Mouse (Mus musculus): ENCODE data around the gene Nfib. TPM values are rescaled to one million over a fixed set of nuclear protein-coding genes. Genes with fewer than 3 reads are reported as not detected.

The Nfib gene
- polyA plus RNA-seq, 1 experiment from 2014 or later, result 39.8 TPM

- no peak overlapping the region for H3K9ac ChIP-seq (replicated peaks)
- H3K9me3 ChIP-seq, result no peaks in the 10 kb centered on the region
- peak overlapping the region; percentile 86 for H3K27ac ChIP-seq (replicated peaks)
- H3K4me3 ChIP-seq, result no peak overlapping the region
- 4% methylated on average over 17 of the region's 17 CpGs for WGBS
- peak; percentile 81 for ATAC-seq (ENCODE audit: low FRiP score, low read depth)
- H3K27me3 ChIP-seq, result 0 out of 2 replicates have a peak, but pooled peaks cover 3% of the 10 kb centered on the region
- peaks cover 39% of the 10 kb centered on the region for H3K4me1 ChIP-seq
- peak overlapping the region; percentile 36 for H3K4me2 ChIP-seq (replicated peaks)
- H3K36me3 ChIP-seq, result peaks cover 3% of the 10 kb centered on the region; the same call in 1 of the 2 replicates
Measured at GRCm38 (mm10) chr4:82304148-82304871, 401.2 kb downstream of the Nfib start.

- Histone ChIP-seq H3K4me1 (peaks cover 39% of the 10 kb centered on the region), H3K4me3 (no peak overlapping the region), H3K36me3 (peaks cover 3% of the 10 kb centered on the region; the same call in 1 of the 2 replicates), H3K9ac (replicated peaks) (no peak overlapping the region), H3K27me3 (0 out of 2 replicates have a peak, but pooled peaks cover 3% of the 10 kb centered on the region), H3K9me3 (no peaks in the 10 kb centered on the region), H3K4me2 (replicated peaks) (0 out of 2 replicates have a peak overlapping the region, but pooled peaks have one; percentile 36), H3K27ac (replicated peaks) (peak overlapping the region; percentile 86)
- peak; percentile 50 for ATAC-seq (ENCODE audit: low FRiP score, low read depth)
- 42% methylated on average over 3 of the region's 3 CpGs for WGBS
Measured at GRCm38 (mm10) chr4:82303362-82303900, 402.1 kb downstream of the Nfib start.

DNA sequence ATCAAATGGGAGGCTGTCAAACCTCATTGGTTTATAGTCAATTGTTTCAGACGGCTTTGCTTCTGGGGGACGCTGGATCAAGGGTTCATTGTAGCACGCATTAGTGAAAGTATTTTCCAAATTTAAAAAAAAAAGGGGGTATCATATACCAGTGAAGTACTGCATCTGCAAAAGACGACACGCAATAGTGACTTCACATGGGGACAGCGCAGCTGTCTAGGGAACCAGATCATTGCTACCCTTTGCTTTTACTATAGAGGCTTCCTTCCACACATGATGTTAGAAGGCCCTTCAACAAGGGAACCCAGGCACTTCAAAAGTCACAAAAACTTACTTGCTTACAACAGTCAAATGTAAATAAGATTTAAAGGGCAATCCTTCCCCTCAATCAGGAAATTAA, 402.6 kb downstream of the Nfib start:
- 0 out of 2 replicates have a peak overlapping the region, but pooled peaks have one; percentile 42 for H3K27ac ChIP-seq (replicated peaks)
- H3K9me3 ChIP-seq, result no peaks in the 10 kb centered on the region
- peaks cover under 1% of the 10 kb centered on the region; the same call in 1 of the 2 replicates for H3K36me3 ChIP-seq
- WGBS, result 58% methylated on average over 6 of the region's 6 CpGs
- H3K27me3 ChIP-seq, result 0 out of 2 replicates have a peak, but pooled peaks cover 3% of the 10 kb centered on the region
- no peak overlapping the region for H3K4me3 ChIP-seq
- ATAC-seq (ENCODE audit: low FRiP score, low read depth), result no peak
- H3K4me1 ChIP-seq, result peaks cover 39% of the 10 kb centered on the region
- no peak overlapping the region for H3K4me2 ChIP-seq (replicated peaks)
- H3K9ac ChIP-seq (replicated peaks), result no peak overlapping the region

DNA sequence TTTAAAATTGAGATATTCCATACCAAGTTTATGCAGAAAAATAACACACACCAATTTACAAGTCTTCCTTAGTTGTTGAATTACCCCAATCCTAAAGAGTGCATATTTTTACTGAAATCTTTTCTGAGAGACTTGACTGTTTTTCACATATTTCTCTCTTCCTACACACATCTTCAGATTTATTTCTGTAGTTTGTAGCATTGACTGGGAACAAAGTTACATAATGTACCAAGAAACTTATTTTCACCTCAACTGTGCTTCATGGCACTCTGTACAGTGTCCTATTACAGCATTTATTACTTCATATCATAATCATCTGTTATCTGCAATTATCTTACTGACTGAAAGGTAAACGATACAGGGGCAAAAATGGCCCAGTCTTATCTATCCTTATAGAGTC, 406.9 kb downstream of the Nfib start:
- WGBS, result 89% methylated on average over 1 of the region's 1 CpGs
- Histone ChIP-seq H3K4me2 (replicated peaks) (no peak overlapping the region), H3K4me1 (peaks cover 17% of the 10 kb centered on the region)

DNA sequence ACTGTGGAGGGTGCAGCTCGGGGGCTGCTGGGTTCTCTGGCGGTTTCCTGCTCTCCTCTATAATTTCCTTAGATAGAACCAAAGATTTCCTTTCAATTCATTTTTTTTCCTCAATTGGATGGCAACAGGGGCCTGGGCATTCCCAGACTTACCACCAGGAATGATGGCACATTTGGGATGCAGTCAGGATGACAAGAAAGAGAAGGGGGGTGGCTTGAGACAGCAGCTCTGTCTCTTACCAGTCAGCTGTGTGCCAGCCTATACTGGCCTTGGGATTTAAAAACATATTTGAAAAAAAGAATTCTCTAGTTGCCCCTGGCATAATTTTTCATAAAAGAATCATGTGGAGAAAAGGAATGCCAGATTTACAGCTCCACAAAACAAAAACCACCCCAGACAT, 408.0 kb downstream of the Nfib start:
- no peak overlapping the region for H3K9ac ChIP-seq (replicated peaks)
- H3K4me1 ChIP-seq, result peaks cover 12% of the 10 kb centered on the region
- no peaks in the 10 kb centered on the region for H3K9me3 ChIP-seq
- no peaks in the 10 kb centered on the region for H3K36me3 ChIP-seq
- H3K4me3 ChIP-seq, result no peak overlapping the region
- 86% methylated on average over 2 of the region's 2 CpGs for WGBS
- H3K4me2 ChIP-seq (replicated peaks), result no peak overlapping the region
- no peak overlapping the region for H3K27ac ChIP-seq (replicated peaks)
- ATAC-seq (ENCODE audit: low FRiP score, low read depth), result no peak
- H3K27me3 ChIP-seq, result no peaks in the 10 kb centered on the region

More for the DNA sequence above, 406.9 kb downstream of the Nfib start:
- Histone ChIP-seq H3K36me3 (no peaks in the 10 kb centered on the region), H3K27me3 (no peaks in the 10 kb centered on the region), H3K9me3 (no peaks in the 10 kb centered on the region), H3K4me3 (no peak overlapping the region), H3K9ac (replicated peaks) (no peak overlapping the region), H3K27ac (replicated peaks) (no peak overlapping the region)
- ATAC-seq (ENCODE audit: low FRiP score, low read depth), result no peak

- Histone ChIP-seq H3K9me3 (no peaks in the 10 kb centered on the region), H3K4me2 (replicated peaks) (no peak overlapping the region), H3K27ac (replicated peaks) (no peak overlapping the region), H3K9ac (replicated peaks) (no peak overlapping the region), H3K4me1 (peaks cover 24% of the 10 kb centered on the region), H3K36me3 (no peaks in the 10 kb centered on the region), H3K4me3 (no peak overlapping the region), H3K27me3 (no peaks in the 10 kb centered on the region)
- no peak for ATAC-seq (ENCODE audit: low FRiP score, low read depth)
- 56% methylated on average over 1 of the region's 1 CpGs for WGBS
Measured at GRCm38 (mm10) chr4:82294066-82294465, 411.5 kb downstream of the Nfib start.

DNA sequence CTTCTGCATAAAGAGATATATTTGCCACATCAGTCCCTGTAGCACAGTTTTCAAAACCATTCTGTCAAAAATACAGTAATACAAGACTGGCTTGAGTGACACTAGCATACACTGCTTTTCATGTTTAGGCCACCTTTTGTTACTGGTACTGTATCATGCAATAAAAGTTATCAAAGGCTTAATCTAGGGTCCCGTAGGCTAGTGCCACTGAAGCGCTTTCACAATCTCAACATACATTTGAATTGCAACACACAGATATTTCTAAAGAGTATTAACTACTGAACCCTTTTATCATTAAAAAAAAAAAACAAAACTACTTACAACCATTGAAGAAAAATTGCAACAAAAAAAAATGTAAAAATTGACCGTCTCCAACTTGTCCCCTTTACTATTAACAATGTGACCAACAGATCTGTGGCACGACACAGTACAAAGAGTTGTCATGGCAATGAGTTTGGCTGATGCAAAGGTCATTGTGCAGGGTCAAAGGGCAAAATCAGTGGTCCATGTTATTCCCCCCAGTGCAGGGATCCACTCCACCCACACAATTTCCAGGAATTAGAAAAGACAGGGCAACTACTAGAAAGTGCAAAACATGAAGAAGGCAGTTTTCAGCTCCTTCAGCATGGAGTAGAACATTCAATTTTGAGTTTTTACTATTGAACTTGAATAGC, 414.2 kb downstream of the Nfib start:
- H3K36me3 ChIP-seq, result no peaks in the 10 kb centered on the region
- H3K9me3 ChIP-seq, result no peaks in the 10 kb centered on the region
- H3K4me1 ChIP-seq, result peaks cover 24% of the 10 kb centered on the region
- no peak overlapping the region for H3K4me2 ChIP-seq (replicated peaks)
- H3K27ac ChIP-seq (replicated peaks), result no peak overlapping the region
- H3K4me3 ChIP-seq, result no peak overlapping the region
- no peak for ATAC-seq (ENCODE audit: low FRiP score, low read depth)
- WGBS, result 30% methylated on average over 4 of the region's 4 CpGs
- no peak overlapping the region for H3K9ac ChIP-seq (replicated peaks)
- H3K27me3 ChIP-seq, result no peaks in the 10 kb centered on the region

GRCm38 (mm10) chr4:82290623-82291022, 414.9 kb downstream of the Nfib start:
- H3K4me3 ChIP-seq, result no peak overlapping the region
- no peak overlapping the region for H3K9ac ChIP-seq (replicated peaks)
- H3K4me2 ChIP-seq (replicated peaks), result no peak overlapping the region
- no peaks in the 10 kb centered on the region for H3K9me3 ChIP-seq
- 53% methylated on average over 9 of the region's 9 CpGs for WGBS
- H3K36me3 ChIP-seq, result no peaks in the 10 kb centered on the region
- H3K4me1 ChIP-seq, result peaks cover 24% of the 10 kb centered on the region
- no peak for ATAC-seq (ENCODE audit: low FRiP score, low read depth)
- H3K27ac ChIP-seq (replicated peaks), result no peak overlapping the region
- no peaks in the 10 kb centered on the region for H3K27me3 ChIP-seq

DNA sequence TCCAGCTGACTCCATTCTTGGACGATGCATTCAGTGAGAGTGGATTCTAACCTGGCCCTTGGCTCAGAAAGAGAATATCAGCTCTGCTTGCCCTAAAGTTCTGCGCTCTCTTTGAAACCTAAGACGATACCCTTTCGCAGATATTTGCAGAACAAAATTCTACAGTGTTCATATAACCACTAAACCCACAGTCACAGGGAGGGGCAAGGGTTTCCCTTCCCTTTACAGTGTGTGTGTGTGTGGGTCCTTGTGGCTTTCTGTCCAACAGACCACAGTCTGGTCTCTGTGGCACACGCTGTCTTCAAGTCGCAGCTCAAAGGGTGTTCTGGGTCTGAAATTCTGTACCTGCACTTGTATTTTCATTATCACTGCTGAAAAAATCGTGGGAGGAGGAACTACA, 416.0 kb downstream of the Nfib start:
- H3K4me1 ChIP-seq, result peaks cover 24% of the 10 kb centered on the region
- H3K9ac ChIP-seq (replicated peaks), result no peak overlapping the region
- no peaks in the 10 kb centered on the region for H3K9me3 ChIP-seq
- 73% methylated on average over 7 of the region's 7 CpGs for WGBS
- no peak overlapping the region for H3K4me2 ChIP-seq (replicated peaks)
- no peak for ATAC-seq (ENCODE audit: low FRiP score, low read depth)
- no peak overlapping the region for H3K4me3 ChIP-seq
- no peaks in the 10 kb centered on the region for H3K27me3 ChIP-seq
- no peak overlapping the region for H3K27ac ChIP-seq (replicated peaks)
- H3K36me3 ChIP-seq, result no peaks in the 10 kb centered on the region

- H3K27me3 ChIP-seq, result no peaks in the 10 kb centered on the region
- no peak overlapping the region for H3K4me2 ChIP-seq (replicated peaks)
- peaks cover 15% of the 10 kb centered on the region for H3K4me1 ChIP-seq
- H3K36me3 ChIP-seq, result no peaks in the 10 kb centered on the region
- WGBS, result 85% methylated on average over 2 of the region's 2 CpGs
- no peak overlapping the region for H3K27ac ChIP-seq (replicated peaks)
- H3K4me3 ChIP-seq, result no peak overlapping the region
- no peaks in the 10 kb centered on the region for H3K9me3 ChIP-seq
- ATAC-seq (ENCODE audit: low FRiP score, low read depth), result no peak
- no peak overlapping the region for H3K9ac ChIP-seq (replicated peaks)
Measured at GRCm38 (mm10) chr4:82288138-82288537, 417.4 kb downstream of the Nfib start.

DNA sequence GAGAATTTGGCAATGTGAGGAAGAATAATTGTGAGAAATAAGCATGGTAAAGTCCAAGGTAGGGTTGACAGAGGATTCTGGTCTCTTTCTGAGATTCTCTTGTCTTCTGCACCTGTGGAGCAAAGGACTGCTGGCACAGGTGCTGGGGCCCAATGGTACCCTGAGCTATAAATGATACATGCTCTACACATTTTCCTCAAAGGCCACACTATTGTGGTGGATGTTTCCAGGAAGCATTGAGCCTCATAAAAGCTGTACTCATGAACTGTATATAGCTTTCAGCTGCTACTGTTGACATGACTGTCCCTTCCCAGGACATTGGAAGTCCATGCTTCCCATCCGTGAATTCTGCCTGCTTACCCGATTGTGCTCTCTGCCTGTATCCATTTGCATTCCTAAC, 418.1 kb downstream of the Nfib start:
- Histone ChIP-seq H3K4me3 (no peak overlapping the region), H3K27me3 (no peaks in the 10 kb centered on the region), H3K4me2 (replicated peaks) (no peak overlapping the region), H3K36me3 (no peaks in the 10 kb centered on the region), H3K27ac (replicated peaks) (no peak overlapping the region), H3K9ac (replicated peaks) (no peak overlapping the region), H3K4me1 (peaks cover 14% of the 10 kb centered on the region; the same call in 1 of the 2 replicates), H3K9me3 (no peaks in the 10 kb centered on the region)
- ATAC-seq (ENCODE audit: low FRiP score, low read depth), result no peak
- WGBS, result 96% methylated on average over 2 of the region's 2 CpGs

DNA sequence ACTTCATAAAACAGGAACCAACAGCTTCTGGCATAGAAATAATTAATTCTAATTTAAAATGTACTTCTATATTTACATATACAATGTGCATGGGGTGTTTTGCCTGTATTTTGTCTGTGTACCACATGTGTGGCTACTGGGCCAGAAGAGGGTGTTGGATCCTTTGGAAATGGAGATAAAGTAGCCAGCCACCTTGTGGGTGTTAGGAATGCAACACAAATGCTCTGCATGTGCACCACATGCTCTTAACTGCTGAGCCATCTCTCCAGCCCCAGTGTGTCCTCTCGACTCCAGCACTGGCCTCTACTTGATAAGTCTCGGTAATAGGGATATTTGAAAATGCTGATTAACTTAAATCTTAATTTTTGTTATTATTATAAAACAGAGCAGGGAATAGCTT, 418.6 kb downstream of the Nfib start:
- Histone ChIP-seq H3K27ac (replicated peaks) (no peak overlapping the region), H3K4me1 (peaks cover 14% of the 10 kb centered on the region; the same call in 1 of the 2 replicates), H3K36me3 (no peaks in the 10 kb centered on the region), H3K9ac (replicated peaks) (no peak overlapping the region), H3K4me3 (no peak overlapping the region), H3K9me3 (no peaks in the 10 kb centered on the region), H3K4me2 (replicated peaks) (no peak overlapping the region), H3K27me3 (no peaks in the 10 kb centered on the region)
- 87% methylated on average over 2 of the region's 2 CpGs for WGBS
- ATAC-seq (ENCODE audit: low FRiP score, low read depth), result no peak

All from midbrain, embryonic 12.5 days (tissue).